Mouse (Mus musculus) kidney, embryonic 15.5 days (tissue): ENCODE data around the gene Opcml. TPM values are rescaled to one million over a fixed set of nuclear protein-coding genes. Genes with fewer than 3 reads are reported as not detected.
A peak's percentile ranks its signal among the peaks of the same experiment; 100 is the strongest.

Source experiments
- ATAC-seq: fragments of 200-750 bp; cut with Nextera tagmentation; replicated peaks from 2 replicates; pipeline ENCODE4 v1.8.0; 2017; ENCODE audit warnings: moderate TSS enrichment; ENCODE audit not compliant: low FRiP score
- H3K27ac ChIP-seq: fragments of 300-500 bp; sonication (generic); 2 replicates; pipeline ENCODE4 v1.5.1; 2015; ENCODE audit warnings: mild to moderate bottlenecking, inconsistent platforms
- H3K27me3 ChIP-seq: fragments of 300-500 bp; sonication (generic); 2 replicates; pipeline ENCODE4 v1.6.1; 2015; ENCODE audit warnings: inconsistent platforms
- H3K36me3 ChIP-seq: fragments of 300-500 bp; sonication (generic); 2 replicates; pipeline ENCODE4 v1.6.1; 2015; ENCODE audit warnings: inconsistent platforms
- H3K4me1 ChIP-seq: fragments of 300-500 bp; sonication (generic); 2 replicates; pipeline ENCODE4 v1.6.1; 2015; ENCODE audit warnings: inconsistent platforms
- H3K4me2 ChIP-seq: fragments of 300-500 bp; sonication (generic); 2 replicates; pipeline ENCODE4 v1.6.1; 2015; ENCODE audit warnings: moderate library complexity, mild to moderate bottlenecking, inconsistent platforms
- H3K4me3 ChIP-seq: fragments of 300-500 bp; sonication (generic); replicated peaks from 2 replicates; pipeline ENCODE4 v1.5.1; 2015; ENCODE audit warnings: mild to moderate bottlenecking, inconsistent platforms
- H3K9ac ChIP-seq: fragments of 300-500 bp; sonication (generic); 2 replicates; pipeline ENCODE4 v1.6.1; 2015; ENCODE audit warnings: mild to moderate bottlenecking, inconsistent platforms
- H3K9me3 ChIP-seq: fragments of 300-500 bp; sonication (generic); replicated peaks from 2 replicates; pipeline ENCODE4 v1.6.1; 2016; ENCODE audit warnings: inconsistent platforms
- WGBS: fragments of 180-500 bp; shearing (Covaris S2); methylation state at CpG from one replicate; pipeline ENCODE4 v1.1.7; 2015; ENCODE audit warnings: mixed read lengths; 5-methylcytosine and 5-hydroxymethylcytosine counted together
- polyA plus RNA-seq: library from polyadenylated mRNA; unstranded; fragments of >200 nt; fragmentation: Nextera tagmentation; extraction: Ambion mirVana; gene quantifications from 2 replicates; pipeline ENCODE4 v1.2.1, GENCODE M21; 2015

Gene Opcml
- polyA plus RNA-seq, 1 experiment from 2014 or later = 1.5 TPM

DNA sequence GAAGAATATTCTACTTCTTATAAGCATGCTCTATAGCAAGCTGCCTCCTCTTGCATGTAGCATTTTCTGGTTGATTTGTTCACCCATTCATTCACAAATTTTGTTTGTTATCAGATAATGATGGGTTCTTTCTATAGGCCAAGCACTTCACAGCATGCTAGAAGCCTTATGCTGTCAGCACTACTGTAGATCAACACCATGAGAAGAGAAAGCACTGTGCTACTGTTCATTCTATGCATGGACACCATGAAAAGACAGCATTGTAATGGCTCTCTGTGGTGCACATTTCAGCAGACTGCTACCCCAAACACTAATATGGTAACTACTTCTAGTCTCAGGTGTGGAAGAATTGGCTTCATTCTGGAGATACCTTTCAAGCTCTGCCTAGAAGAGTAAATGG lies 527.3 kb downstream of the Opcml start:
- no peaks in the 10 kb centered on the region for H3K27me3 ChIP-seq
- H3K9ac ChIP-seq = no peak overlapping the region
- no peaks in the 10 kb centered on the region for H3K36me3 ChIP-seq
- H3K4me3 ChIP-seq = no peak overlapping the region
- H3K27ac ChIP-seq = no peak overlapping the region
- no peak for ATAC-seq
- no peaks in the 10 kb centered on the region for H3K9me3 ChIP-seq
- no peaks in the 10 kb centered on the region for H3K4me1 ChIP-seq
- H3K4me2 ChIP-seq = no peak overlapping the region

DNA sequence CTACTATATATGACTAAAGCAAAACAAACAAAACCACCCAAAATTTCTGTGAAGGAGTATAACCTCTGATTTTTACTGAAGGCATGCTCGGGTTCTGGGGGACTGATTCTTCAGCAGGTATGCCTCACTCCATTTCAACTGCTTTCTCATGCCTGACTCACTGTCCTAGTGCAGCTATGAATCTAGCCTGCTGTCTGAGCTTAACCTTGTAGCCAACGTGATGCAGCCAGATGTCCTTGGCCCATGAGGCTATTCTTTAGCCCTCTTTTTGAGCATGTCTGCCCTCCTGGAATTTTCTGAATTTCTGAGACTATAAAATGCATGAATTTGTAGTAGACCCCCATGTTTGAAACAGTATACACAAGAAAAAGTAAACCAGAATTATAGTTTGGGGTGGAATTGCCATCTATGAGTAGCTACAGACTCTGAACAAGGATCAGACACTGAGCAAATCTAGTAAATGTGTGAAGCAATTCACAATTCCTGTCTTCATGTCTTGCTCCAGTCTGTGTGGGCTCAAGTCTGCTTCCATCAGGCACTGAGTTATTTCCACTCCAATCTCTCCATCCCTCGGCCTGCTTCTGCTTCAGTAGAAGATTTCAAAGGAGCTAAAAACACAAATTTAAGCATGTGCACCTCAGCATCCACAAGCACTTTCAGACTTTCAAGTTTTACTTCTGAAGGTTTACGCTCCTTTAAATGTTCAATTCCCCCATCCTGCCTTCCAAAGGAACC lies 528.6 kb downstream of the Opcml start:
- ATAC-seq = no peak
- Histone ChIP-seq H3K36me3 (no peaks in the 10 kb centered on the region), H3K4me3 (no peak overlapping the region), H3K9me3 (no peaks in the 10 kb centered on the region), H3K27me3 (no peaks in the 10 kb centered on the region), H3K27ac (no peak overlapping the region), H3K4me2 (no peak overlapping the region), H3K9ac (no peak overlapping the region), H3K4me1 (no peaks in the 10 kb centered on the region)
- 74% methylated on average over 4 of the region's 4 CpGs for WGBS

DNA sequence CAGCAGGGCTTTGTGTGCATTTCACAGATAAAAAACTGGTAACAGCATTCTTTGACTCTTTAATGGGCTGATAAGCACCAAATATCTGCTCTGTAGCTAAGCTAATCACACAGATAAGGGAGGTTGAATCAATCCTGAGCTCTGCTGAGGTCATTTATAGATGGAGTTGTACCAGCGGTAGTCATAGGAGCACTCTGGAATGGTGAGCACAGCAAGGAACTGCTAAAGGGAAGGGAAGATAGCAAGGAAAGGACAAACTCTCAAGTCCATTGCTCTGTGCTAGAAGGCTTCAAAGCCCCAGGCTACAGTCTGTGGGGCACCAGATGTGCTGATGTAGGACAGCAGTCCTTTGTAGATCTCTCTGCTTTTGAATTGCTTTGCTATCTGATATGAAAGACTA lies 529.2 kb downstream of the Opcml start:
- Histone ChIP-seq H3K4me3 (no peak overlapping the region), H3K9me3 (no peaks in the 10 kb centered on the region), H3K4me1 (no peaks in the 10 kb centered on the region), H3K27me3 (no peaks in the 10 kb centered on the region), H3K4me2 (no peak overlapping the region), H3K27ac (no peak overlapping the region), H3K9ac (no peak overlapping the region), H3K36me3 (no peaks in the 10 kb centered on the region)
- no peak for ATAC-seq
- 88% methylated on average over 1 of the region's 1 CpGs for WGBS

DNA sequence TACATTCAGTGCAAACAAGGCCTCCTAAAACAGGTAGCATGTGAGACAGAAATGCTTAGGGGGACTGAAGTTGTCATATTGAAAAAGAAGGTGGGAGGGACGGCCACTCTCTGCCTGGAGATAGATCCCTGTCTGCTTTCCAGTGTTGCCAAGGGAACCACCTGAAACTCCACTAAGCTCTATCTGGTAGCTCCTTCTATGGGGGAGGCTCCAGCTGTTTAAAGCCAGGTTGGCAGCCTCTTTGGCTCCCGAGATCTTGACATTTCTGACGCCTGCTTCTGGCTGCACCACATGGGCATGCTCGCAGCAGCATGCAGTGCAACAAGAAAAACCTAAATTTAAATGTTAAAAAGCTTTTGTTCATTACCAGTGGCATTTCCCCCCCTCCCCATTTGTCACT lies 537.4 kb downstream of the Opcml start:
- H3K27me3 ChIP-seq = no peaks in the 10 kb centered on the region
- H3K9me3 ChIP-seq = no peaks in the 10 kb centered on the region
- ATAC-seq = no peak
- H3K4me2 ChIP-seq = no peak overlapping the region
- H3K27ac ChIP-seq = no peak overlapping the region
- no peaks in the 10 kb centered on the region for H3K4me1 ChIP-seq
- WGBS = 55% methylated on average over 4 of the region's 4 CpGs
- no peak overlapping the region for H3K9ac ChIP-seq
- no peak overlapping the region for H3K4me3 ChIP-seq
- no peaks in the 10 kb centered on the region for H3K36me3 ChIP-seq

DNA sequence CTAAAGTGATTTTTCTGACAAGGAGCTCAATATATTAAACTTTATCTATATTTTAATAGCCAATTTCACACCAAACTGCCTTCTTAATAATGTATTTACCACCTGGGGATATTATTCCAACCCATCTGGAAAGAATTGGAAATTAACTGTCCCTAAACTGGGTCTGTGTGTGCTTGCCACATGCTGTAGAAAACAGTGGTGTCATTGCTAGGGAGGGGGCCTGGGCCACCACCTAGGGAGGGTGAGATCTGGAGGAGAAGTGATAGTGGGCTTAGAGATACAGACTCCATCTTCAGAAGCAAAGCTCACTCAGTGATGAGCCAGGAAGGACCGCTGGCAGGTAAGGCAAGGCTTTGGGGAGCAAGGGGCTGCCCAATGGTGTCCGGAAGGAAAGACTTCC lies 537.9 kb downstream of the Opcml start:
- Histone ChIP-seq H3K4me2 (no peak overlapping the region), H3K36me3 (no peaks in the 10 kb centered on the region), H3K4me3 (no peak overlapping the region), H3K27me3 (no peaks in the 10 kb centered on the region), H3K9me3 (no peaks in the 10 kb centered on the region), H3K9ac (no peak overlapping the region), H3K4me1 (no peaks in the 10 kb centered on the region), H3K27ac (no peak overlapping the region)
- ATAC-seq = no peak
- WGBS = 83% methylated on average over 2 of the region's 2 CpGs

DNA sequence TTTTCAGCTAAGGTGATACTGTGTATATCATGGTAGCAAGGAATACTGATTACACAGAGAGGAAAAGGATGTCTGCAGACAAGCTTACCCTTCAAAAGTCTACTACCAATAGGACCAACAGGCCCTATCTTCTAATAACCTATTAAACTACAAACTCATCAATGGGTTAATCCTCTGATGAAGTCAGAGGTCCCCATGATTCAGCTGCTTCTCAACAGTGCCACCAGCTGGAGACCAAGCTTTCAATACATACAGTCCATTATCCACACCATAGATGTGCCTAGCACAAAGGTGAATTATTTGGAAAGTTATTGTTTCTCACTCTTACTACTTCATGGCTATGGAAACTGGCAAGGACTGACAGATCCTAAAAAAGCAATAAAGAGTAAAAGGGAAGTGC lies 538.9 kb downstream of the Opcml start:
- no peaks in the 10 kb centered on the region for H3K36me3 ChIP-seq
- H3K4me2 ChIP-seq = no peak overlapping the region
- no peak overlapping the region for H3K27ac ChIP-seq
- no peaks in the 10 kb centered on the region for H3K27me3 ChIP-seq
- no peak for ATAC-seq
- H3K4me1 ChIP-seq = no peaks in the 10 kb centered on the region
- no peak overlapping the region for H3K4me3 ChIP-seq
- H3K9me3 ChIP-seq = no peaks in the 10 kb centered on the region
- no peak overlapping the region for H3K9ac ChIP-seq

DNA sequence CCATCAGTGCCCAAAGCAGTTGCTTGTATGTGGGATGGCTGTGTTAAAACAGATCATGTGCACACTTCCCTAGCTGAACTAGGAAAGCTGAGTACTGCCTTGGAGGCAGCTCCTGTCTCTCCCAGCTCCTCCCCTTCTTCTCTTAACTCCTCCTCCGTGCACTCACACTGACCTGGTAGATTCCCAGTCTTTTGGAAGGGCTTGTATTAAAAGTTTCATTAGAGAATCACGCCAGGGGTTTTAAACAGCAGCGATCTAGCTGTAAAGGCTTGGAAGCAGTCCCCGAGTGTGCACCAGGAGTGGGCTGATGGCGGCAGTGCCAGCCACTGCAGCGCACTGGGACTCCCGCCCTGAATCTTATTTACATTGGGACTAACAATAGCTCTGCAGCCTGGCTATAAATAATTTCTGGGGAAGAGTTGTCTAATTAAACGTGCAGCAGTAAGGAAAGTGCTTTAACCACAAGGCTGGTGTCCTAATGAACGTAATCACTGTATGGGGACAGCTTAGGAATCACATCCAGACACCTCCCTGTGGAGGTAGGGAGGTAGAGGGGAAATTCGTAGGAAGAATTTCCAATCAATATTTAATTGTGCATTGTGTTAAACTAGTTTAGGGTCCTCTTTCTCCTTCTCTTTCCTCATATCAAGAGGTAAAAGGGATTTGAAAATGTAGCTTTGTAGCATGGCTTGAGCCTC lies 546.1 kb downstream of the Opcml start:
- Histone ChIP-seq H3K36me3 (no peaks in the 10 kb centered on the region), H3K27me3 (no peaks in the 10 kb centered on the region), H3K9ac (no peak overlapping the region), H3K27ac (no peak overlapping the region), H3K4me3 (peak overlapping the region; percentile 20), H3K4me2 (peak overlapping the region; percentile 46), H3K9me3 (no peaks in the 10 kb centered on the region), H3K4me1 (peaks cover 4% of the 10 kb centered on the region; the same call in 1 of the 2 replicates)
- 27% methylated on average over 10 of the region's 10 CpGs for WGBS
- ATAC-seq = peak; percentile 70; the same call in 1 of the 2 replicates

DNA sequence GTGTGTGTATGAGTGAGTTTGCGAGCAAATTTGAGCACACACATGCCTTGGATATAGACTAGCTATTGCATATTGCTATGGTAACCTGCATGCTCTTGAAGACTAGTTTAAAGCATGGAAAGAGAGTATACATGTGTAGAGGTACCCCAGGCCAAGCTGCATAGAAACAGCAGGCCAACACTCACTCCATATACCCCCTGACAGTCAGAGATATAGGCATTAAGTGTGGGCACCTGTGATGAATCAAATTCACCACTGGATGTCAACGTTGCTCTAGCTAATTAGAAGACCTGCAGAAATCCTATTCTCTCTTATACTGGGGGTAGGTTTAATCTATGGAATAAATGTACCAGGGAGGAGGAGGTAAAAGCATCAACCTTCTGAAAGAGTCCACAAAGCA lies 547.3 kb downstream of the Opcml start:
- no peak overlapping the region for H3K4me3 ChIP-seq
- H3K9me3 ChIP-seq = no peaks in the 10 kb centered on the region
- peaks cover 4% of the 10 kb centered on the region; the same call in 1 of the 2 replicates for H3K4me1 ChIP-seq
- no peaks in the 10 kb centered on the region for H3K36me3 ChIP-seq
- no peak overlapping the region for H3K4me2 ChIP-seq
- no peaks in the 10 kb centered on the region for H3K27me3 ChIP-seq
- no peak for ATAC-seq
- no peak overlapping the region for H3K27ac ChIP-seq
- WGBS = 76% methylated on average over 2 of the region's 2 CpGs
- H3K9ac ChIP-seq = no peak overlapping the region

DNA sequence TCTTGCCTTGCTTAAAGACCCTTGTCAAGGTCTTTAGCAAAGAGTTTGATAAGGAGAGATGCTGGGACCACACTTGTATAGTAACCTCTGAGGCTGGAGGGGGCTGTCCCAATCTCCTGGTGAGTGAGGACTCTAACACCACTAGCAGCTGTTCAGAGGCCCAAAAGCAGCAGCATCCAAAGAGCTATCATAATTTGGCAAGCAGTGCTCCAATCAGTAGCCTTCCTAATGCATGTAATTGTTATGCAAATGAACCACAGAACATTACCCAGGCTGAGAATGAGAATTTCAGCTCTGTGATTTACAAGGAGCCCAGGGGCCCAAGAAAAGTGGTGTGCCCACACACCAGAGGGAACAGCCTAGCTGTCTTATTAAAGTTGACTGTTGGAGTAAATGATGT lies 564.4 kb downstream of the Opcml start:
- Histone ChIP-seq H3K4me2 (no peak overlapping the region), H3K4me3 (no peak overlapping the region)

DNA sequence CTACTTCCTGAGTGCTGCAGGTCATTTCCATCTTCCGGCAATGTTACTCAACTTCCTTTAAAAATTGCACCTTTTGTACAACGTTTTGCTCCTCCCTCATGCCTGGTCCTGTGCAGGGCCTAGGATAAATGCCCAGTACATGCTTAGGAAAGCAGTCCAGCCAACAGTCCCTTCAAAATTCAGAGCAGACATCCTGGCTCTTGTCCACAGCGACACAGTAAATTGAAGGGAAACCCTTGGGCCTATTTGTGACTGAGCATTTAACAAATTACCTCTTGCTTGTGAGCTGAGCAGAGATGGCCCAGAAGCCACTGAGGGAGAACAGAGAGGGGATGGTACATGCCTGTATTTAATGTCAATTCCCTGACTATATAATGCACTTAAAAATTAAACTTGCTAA lies 567.4 kb downstream of the Opcml start:
- Histone ChIP-seq H3K4me1 (no peaks in the 10 kb centered on the region), H3K27ac (no peak overlapping the region), H3K9ac (no peak overlapping the region), H3K27me3 (no peaks in the 10 kb centered on the region), H3K9me3 (no peaks in the 10 kb centered on the region), H3K4me3 (no peak overlapping the region), H3K4me2 (no peak overlapping the region), H3K36me3 (no peaks in the 10 kb centered on the region)
- ATAC-seq = no peak
- 66% methylated on average over 3 of the region's 3 CpGs for whole genome bisulfite sequencing

More for the DNA sequence above, 564.4 kb downstream of the Opcml start:
- ATAC-seq = no peak
- Histone ChIP-seq H3K9me3 (no peaks in the 10 kb centered on the region), H3K9ac (no peak overlapping the region), H3K4me1 (no peaks in the 10 kb centered on the region), H3K27me3 (no peaks in the 10 kb centered on the region), H3K36me3 (no peaks in the 10 kb centered on the region), H3K27ac (no peak overlapping the region)

DNA sequence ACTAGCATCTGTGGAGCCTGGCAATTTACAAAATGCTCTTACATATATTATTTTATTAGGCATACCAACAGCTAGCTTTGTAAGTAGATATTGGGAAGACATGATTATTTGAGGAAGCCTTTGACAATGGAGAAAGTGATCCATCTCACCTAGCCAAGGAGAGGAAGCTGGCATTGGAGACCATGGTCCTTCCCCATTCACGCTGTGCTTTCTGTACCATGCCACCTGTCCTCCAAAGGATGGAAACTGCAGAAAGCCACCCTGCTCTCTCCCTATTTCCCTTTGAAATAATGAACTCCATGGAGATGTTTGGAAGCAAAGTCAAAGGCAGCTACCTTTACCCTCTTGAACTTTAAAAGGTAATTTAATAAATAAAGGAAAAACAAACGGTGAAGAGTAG lies 570.1 kb downstream of the Opcml start:
- ATAC-seq = no peak
- H3K27ac ChIP-seq = no peak overlapping the region
- H3K4me3 ChIP-seq = no peak overlapping the region
- H3K9ac ChIP-seq = no peak overlapping the region
- no peak overlapping the region for H3K4me2 ChIP-seq
- 68% methylated on average over 2 of the region's 2 CpGs for WGBS
- H3K36me3 ChIP-seq = no peaks in the 10 kb centered on the region
- no peaks in the 10 kb centered on the region for H3K27me3 ChIP-seq
- no peaks in the 10 kb centered on the region for H3K9me3 ChIP-seq
- no peaks in the 10 kb centered on the region for H3K4me1 ChIP-seq

DNA sequence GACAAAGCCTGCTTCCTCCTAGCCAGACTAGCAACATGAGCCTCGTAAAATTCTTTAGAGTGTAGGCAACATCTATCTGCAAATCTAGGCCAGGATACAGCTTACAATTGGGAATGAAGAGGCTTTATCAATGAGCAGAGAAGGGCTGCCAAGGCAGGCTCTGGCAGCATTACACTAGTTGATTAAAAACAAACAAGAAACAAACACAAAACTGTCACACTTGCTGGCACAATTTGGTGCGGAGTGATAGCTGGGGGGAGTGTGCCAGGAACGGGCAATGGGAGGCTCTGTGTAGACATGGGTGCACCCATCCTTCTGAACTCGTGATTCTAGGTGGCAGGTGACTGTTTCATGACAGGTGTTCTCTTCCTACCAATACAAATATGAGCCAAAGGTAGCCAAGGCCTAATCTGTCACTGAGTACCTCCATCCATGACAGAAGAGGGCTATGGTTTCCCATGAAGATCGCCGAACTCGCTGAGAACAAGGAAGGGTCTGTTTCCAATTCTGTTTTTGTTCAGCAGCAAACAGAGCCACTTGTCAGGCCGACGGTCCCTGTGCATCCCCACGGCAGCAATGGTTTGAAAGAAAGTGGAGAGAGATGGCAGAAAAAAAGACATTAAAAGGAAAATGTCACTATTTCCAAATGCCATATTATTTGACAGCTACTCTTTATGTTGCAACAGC lies 574.0 kb downstream of the Opcml start:
- ATAC-seq = no peak

More for the DNA sequence above, 574.0 kb downstream of the Opcml start:
- Histone ChIP-seq H3K9ac (no peak overlapping the region), H3K9me3 (no peaks in the 10 kb centered on the region), H3K27ac (no peak overlapping the region), H3K4me2 (no peak overlapping the region), H3K36me3 (no peaks in the 10 kb centered on the region), H3K27me3 (no peaks in the 10 kb centered on the region), H3K4me3 (no peak overlapping the region), H3K4me1 (no peaks in the 10 kb centered on the region)
- WGBS = 81% methylated on average over 10 of the region's 10 CpGs
